Mouse (Mus musculus) NIH3T3 (cell line): Measurements from ENCODE around the gene Gpr4.

Experiments used
- DNase-seq: peaks from one replicate; pipeline ENCODE4 v3.0.0-alpha.2; 2012; ENCODE audit warnings: low read depth

Gene Gpr4

GRCm38 (mm10) chr7:19229404-19229803 is 17.1 kb downstream of the Gpr4 start:
- no peak for DNase-seq

GRCm38 (mm10) chr7:19230041-19230580 is 17.8 kb downstream of the Gpr4 start:
- no peak for DNase-seq

- DNase-seq = no peak
Measured at GRCm38 (mm10) chr7:19230899-19231298, 18.6 kb downstream of the Gpr4 start.

GRCm38 (mm10) chr7:19231849-19232248 is 19.5 kb downstream of the Gpr4 start:
- no peak for DNase-seq

- DNase-seq = no peak
Measured at GRCm38 (mm10) chr7:19234652-19235051, 22.3 kb downstream of the Gpr4 start.

GRCm38 (mm10) chr7:19235092-19235671 is 22.8 kb downstream of the Gpr4 start:
- DNase-seq = no peak

GRCm38 (mm10) chr7:19236411-19236810 is 24.1 kb downstream of the Gpr4 start:
- no peak for DNase-seq

GRCm38 (mm10) chr7:19238344-19238743 is 26.0 kb downstream of the Gpr4 start:
- no peak for DNase-seq

- peak; percentile 96 for DNase-seq
Measured at GRCm38 (mm10) chr7:19239423-19239822, 27.1 kb downstream of the Gpr4 start.

- DNase-seq = no peak
Measured at GRCm38 (mm10) chr7:19239986-19240385, 27.6 kb downstream of the Gpr4 start.

- no peak for DNase-seq
Measured at GRCm38 (mm10) chr7:19240905-19241463, 28.6 kb downstream of the Gpr4 start.

GRCm38 (mm10) chr7:19242005-19242404 is 29.7 kb downstream of the Gpr4 start:
- no peak for DNase-seq

GRCm38 (mm10) chr7:19243858-19244257 is 31.5 kb downstream of the Gpr4 start:
- no peak for DNase-seq

GRCm38 (mm10) chr7:19245083-19245482 is 32.7 kb downstream of the Gpr4 start:
- no peak for DNase-seq

- no peak for DNase-seq
Measured at GRCm38 (mm10) chr7:19246855-19247254, 34.5 kb downstream of the Gpr4 start.

GRCm38 (mm10) chr7:19247511-19247910 is 35.2 kb downstream of the Gpr4 start:
- DNase-seq = no peak

- DNase-seq = no peak
Measured at GRCm38 (mm10) chr7:19252078-19252477, 39.7 kb downstream of the Gpr4 start.

GRCm38 (mm10) chr7:19253437-19253836 is 41.1 kb downstream of the Gpr4 start:
- DNase-seq = no peak

GRCm38 (mm10) chr7:19255395-19255794 is 43.1 kb downstream of the Gpr4 start:
- no peak for DNase-seq

GRCm38 (mm10) chr7:19256567-19256966 is 44.2 kb downstream of the Gpr4 start:
- DNase-seq = no peak

- DNase-seq = peak; percentile 51
Measured at GRCm38 (mm10) chr7:19257390-19258022, 45.2 kb downstream of the Gpr4 start.

GRCm38 (mm10) chr7:19258336-19258735 is 46.0 kb downstream of the Gpr4 start:
- DNase-seq = no peak

GRCm38 (mm10) chr7:19265147-19265546 is 52.8 kb downstream of the Gpr4 start:
- DNase-seq = no peak
